Mouse (Mus musculus): ENCODE results near the gene Arl6ip4. TPM values are rescaled to one million over a fixed set of nuclear protein-coding genes. Genes with fewer than 3 reads are reported as not detected.

Gene Arl6ip4
- polyA plus RNA-seq (2016; fragmentation: Nextera tagmentation; extraction: Ambion mirVana): 117 and 127 TPM in 2 replicates

GRCm38 (mm10) chr5:124115990-124116845 is at the start of gene Arl6ip4:
Gene Arl6ip4 (plus strand): TSS chr5:124116089.
- Histone ChIP-seq H3K27me3 (no peaks in the 10 kb centered on the region), H3K4me2 (peak within 1 kb of the TSS; percentile 97), H3K4me3 (replicated peaks) (peak within 1 kb of the TSS; percentile 92), H3K4me1 (replicated peaks) (peaks cover 43% of the 10 kb centered on the region), H3K27ac (peak within 1 kb of the TSS; percentile 88), H3K36me3 (peaks cover 47% of the 10 kb centered on the region), H3K9me3 (no peaks in the 10 kb centered on the region), H3K9ac (replicated peaks) (peak within 1 kb of the TSS; percentile 93)
- 2% methylated on average over 64 of the region's 64 CpGs for WGBS
- no peak for ATAC-seq (ENCODE audit: insufficient number of reproducible peaks, insufficient read depth, low FRiP score, low TSS enrichment, low read depth)

GRCm38 (mm10) chr5:124069657-124070056 is 46.2 kb upstream of the Arl6ip4 start:
- H3K4me2 ChIP-seq: no peak overlapping the region
- H3K4me1 ChIP-seq (replicated peaks): peaks cover 12% of the 10 kb centered on the region
- H3K9me3 ChIP-seq: no peaks in the 10 kb centered on the region
- no peak overlapping the region for H3K9ac ChIP-seq (replicated peaks)
- H3K4me3 ChIP-seq (replicated peaks): no peak overlapping the region
- 88% methylated on average over 3 of the region's 3 CpGs for WGBS
- H3K27ac ChIP-seq: no peak overlapping the region
- ATAC-seq (ENCODE audit: insufficient number of reproducible peaks, insufficient read depth, low FRiP score, low TSS enrichment, low read depth): no peak
- no peaks in the 10 kb centered on the region for H3K27me3 ChIP-seq
- H3K36me3 ChIP-seq: no peaks in the 10 kb centered on the region

DNA sequence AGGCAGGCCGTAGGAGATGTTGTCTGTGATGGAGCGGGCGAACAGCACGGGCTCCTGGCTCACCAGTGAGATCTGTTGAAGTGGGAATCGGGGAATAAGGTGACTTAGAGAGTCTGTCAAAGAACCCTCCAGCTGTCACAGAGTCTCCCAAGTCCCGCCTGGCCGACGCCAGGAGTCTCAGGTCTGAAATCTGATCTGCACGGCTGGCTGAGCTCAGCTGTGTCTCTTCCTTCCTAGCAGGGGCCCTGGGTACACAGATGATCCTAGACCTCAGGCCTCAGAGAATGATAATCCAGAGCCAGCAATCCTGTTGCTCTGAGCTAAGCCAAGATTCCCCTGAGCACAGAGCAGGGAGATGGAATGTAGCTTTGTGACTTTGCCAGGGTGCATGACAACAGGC is 42.2 kb upstream of the Arl6ip4 start:
- no peak overlapping the region for H3K4me2 ChIP-seq
- H3K27ac ChIP-seq: 0 out of 2 replicates have a peak overlapping the region, but pooled peaks have one; percentile 41
- H3K4me1 ChIP-seq (replicated peaks): peaks cover 18% of the 10 kb centered on the region
- ATAC-seq (ENCODE audit: insufficient number of reproducible peaks, insufficient read depth, low FRiP score, low TSS enrichment, low read depth): no peak
- 40% methylated on average over 9 of the region's 9 CpGs for WGBS
- 0 out of 2 replicates have a peak overlapping the region, but pooled peaks have one; percentile 12 for H3K9ac ChIP-seq (replicated peaks)
- H3K9me3 ChIP-seq: no peaks in the 10 kb centered on the region
- no peaks in the 10 kb centered on the region for H3K27me3 ChIP-seq
- H3K36me3 ChIP-seq: no peaks in the 10 kb centered on the region
- H3K4me3 ChIP-seq (replicated peaks): no peak overlapping the region

- ATAC-seq (ENCODE audit: insufficient number of reproducible peaks, insufficient read depth, low FRiP score, low TSS enrichment, low read depth): no peak
- Histone ChIP-seq H3K27me3 (no peaks in the 10 kb centered on the region), H3K36me3 (no peaks in the 10 kb centered on the region), H3K9me3 (no peaks in the 10 kb centered on the region), H3K4me3 (replicated peaks) (no peak overlapping the region), H3K27ac (0 out of 2 replicates have a peak overlapping the region, but pooled peaks have one; percentile 13), H3K4me2 (no peak overlapping the region), H3K9ac (replicated peaks) (no peak overlapping the region), H3K4me1 (replicated peaks) (peaks cover 18% of the 10 kb centered on the region)
- WGBS: 49% methylated on average over 10 of the region's 10 CpGs
These were observed 41.0 kb upstream of the Arl6ip4 start for GRCm38 (mm10) chr5:124074845-124075307.

DNA sequence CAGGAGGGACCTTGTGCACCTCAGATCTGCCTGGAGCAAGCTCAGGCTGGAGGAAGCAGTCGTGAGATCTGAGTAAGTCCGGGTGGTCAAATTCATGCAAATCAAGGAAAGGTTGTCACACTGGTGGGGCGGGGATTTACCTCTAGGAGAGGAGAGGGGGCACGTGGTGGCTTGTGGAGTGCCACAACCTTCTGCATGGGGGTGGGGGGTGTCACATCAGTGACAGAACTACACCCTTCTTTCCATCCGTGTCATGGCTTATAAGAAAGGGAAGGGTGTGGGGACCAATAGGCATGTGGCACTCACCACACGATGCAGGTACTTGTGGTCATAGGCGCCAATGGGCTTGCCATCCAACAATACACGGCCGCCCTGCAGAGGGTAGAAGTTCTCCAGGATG is 40.2 kb upstream of the Arl6ip4 start:
- no peak overlapping the region for H3K27ac ChIP-seq

DNA sequence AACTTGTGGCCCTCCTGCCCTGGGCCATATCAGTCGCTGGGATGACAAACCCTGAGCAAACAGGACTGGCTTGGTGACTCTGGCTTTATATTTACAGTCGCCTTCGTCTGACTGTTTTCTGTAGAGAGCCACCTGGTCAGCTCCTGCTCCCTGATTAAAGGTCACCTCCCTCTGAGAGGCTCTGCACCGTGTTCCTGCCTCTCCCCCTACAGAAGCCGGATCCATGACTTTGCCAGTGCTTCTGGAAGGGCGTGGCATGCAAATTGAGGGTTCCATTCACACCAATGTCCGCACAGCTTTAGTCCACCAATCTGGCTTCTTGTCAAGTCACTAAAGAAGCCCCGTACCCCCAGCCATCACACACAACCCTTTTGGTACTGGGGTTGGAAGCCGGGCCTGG is 39.3 kb upstream of the Arl6ip4 start:
- 48% methylated on average over 9 of the region's 9 CpGs for WGBS
- Histone ChIP-seq H3K27ac (no peak overlapping the region), H3K4me3 (replicated peaks) (no peak overlapping the region), H3K9ac (replicated peaks) (no peak overlapping the region), H3K4me1 (replicated peaks) (peaks cover 18% of the 10 kb centered on the region), H3K36me3 (no peaks in the 10 kb centered on the region), H3K9me3 (no peaks in the 10 kb centered on the region), H3K27me3 (no peaks in the 10 kb centered on the region), H3K4me2 (no peak overlapping the region)
- ATAC-seq (ENCODE audit: insufficient number of reproducible peaks, insufficient read depth, low FRiP score, low TSS enrichment, low read depth): no peak

More for the DNA sequence above, 40.2 kb upstream of the Arl6ip4 start:
- H3K4me2 ChIP-seq: no peak overlapping the region
- no peak for ATAC-seq (ENCODE audit: insufficient number of reproducible peaks, insufficient read depth, low FRiP score, low TSS enrichment, low read depth)
- H3K27me3 ChIP-seq: no peaks in the 10 kb centered on the region
- no peak overlapping the region for H3K9ac ChIP-seq (replicated peaks)
- WGBS: 63% methylated on average over 9 of the region's 9 CpGs
- H3K4me3 ChIP-seq (replicated peaks): no peak overlapping the region
- peaks cover 18% of the 10 kb centered on the region for H3K4me1 ChIP-seq (replicated peaks)
- H3K9me3 ChIP-seq: no peaks in the 10 kb centered on the region
- no peaks in the 10 kb centered on the region for H3K36me3 ChIP-seq

DNA sequence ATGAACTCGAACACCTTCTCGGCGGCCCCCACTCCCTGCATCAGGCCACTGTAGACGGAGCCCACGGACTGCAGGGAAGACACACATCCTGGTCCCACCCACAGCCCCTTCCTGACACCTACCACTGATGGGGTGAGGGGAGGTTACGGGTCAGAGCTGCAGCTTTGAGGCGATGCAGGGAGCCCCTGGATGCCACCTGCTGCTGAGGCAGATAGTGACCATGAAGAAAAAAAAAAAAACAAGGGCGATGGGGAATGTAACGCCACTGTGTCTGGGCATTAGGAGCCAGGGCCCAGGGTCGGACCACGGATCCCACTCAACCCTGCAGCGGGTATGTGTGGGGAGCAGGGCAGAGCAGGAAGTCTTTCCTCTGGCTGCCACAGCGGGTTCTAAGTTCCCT is 38.6 kb upstream of the Arl6ip4 start:
- peaks cover 12% of the 10 kb centered on the region for H3K4me1 ChIP-seq (replicated peaks)
- H3K27ac ChIP-seq: no peak overlapping the region

GRCm38 (mm10) chr5:124077856-124078460 is 37.9 kb upstream of the Arl6ip4 start:
- no peaks in the 10 kb centered on the region for H3K27me3 ChIP-seq
- H3K36me3 ChIP-seq: no peaks in the 10 kb centered on the region
- no peak overlapping the region for H3K4me3 ChIP-seq (replicated peaks)
- no peak overlapping the region for H3K9ac ChIP-seq (replicated peaks)
- no peaks in the 10 kb centered on the region for H3K9me3 ChIP-seq
- peaks cover 12% of the 10 kb centered on the region for H3K4me1 ChIP-seq (replicated peaks)
- whole genome bisulfite sequencing: 66% methylated on average over 6 of the region's 6 CpGs
- no peak overlapping the region for H3K27ac ChIP-seq
- H3K4me2 ChIP-seq: no peak overlapping the region
- ATAC-seq (ENCODE audit: insufficient number of reproducible peaks, insufficient read depth, low FRiP score, low TSS enrichment, low read depth): no peak

More for the DNA sequence above, 38.6 kb upstream of the Arl6ip4 start:
- no peak overlapping the region for H3K4me2 ChIP-seq
- no peaks in the 10 kb centered on the region for H3K27me3 ChIP-seq
- H3K4me3 ChIP-seq (replicated peaks): no peak overlapping the region
- ATAC-seq (ENCODE audit: insufficient number of reproducible peaks, insufficient read depth, low FRiP score, low TSS enrichment, low read depth): no peak
- H3K36me3 ChIP-seq: no peaks in the 10 kb centered on the region
- WGBS: 83% methylated on average over 13 of the region's 13 CpGs
- no peak overlapping the region for H3K9ac ChIP-seq (replicated peaks)
- H3K9me3 ChIP-seq: no peaks in the 10 kb centered on the region

GRCm38 (mm10) chr5:124078794-124079416 is 37.0 kb upstream of the Arl6ip4 start:
- Histone ChIP-seq H3K4me2 (no peak overlapping the region), H3K4me3 (replicated peaks) (no peak overlapping the region), H3K27ac (0 out of 2 replicates have a peak overlapping the region, but pooled peaks have one; percentile 19), H3K27me3 (no peaks in the 10 kb centered on the region), H3K4me1 (replicated peaks) (peaks cover 6% of the 10 kb centered on the region; the same call in 1 of the 2 replicates), H3K9ac (replicated peaks) (no peak overlapping the region), H3K9me3 (no peaks in the 10 kb centered on the region), H3K36me3 (no peaks in the 10 kb centered on the region)
- ATAC-seq (ENCODE audit: insufficient number of reproducible peaks, insufficient read depth, low FRiP score, low TSS enrichment, low read depth): no peak
- WGBS: 57% methylated on average over 9 of the region's 9 CpGs

DNA sequence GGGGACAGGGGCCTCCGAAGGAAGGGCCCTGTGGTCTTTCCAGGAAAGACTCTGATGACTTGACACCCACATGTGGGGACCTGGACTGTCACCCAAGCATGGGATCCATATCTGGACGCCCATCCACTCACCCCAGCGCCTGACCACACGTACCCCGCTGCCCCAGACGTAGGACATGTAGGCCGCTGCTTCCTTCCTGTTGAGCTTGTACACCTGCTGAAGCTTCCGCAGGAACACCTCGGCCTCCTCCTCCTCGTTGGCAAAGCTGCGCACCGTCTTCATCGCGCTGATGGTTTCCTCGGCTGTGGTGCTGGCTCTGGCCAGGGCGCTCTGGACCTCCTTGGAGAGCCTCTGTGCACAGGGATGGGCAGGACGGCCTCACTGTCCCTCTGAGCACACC is 36.0 kb upstream of the Arl6ip4 start:
- 90% methylated on average over 17 of the region's 17 CpGs for WGBS
- no peak for ATAC-seq (ENCODE audit: insufficient number of reproducible peaks, insufficient read depth, low FRiP score, low TSS enrichment, low read depth)
- no peak overlapping the region for H3K27ac ChIP-seq

GRCm38 (mm10) chr5:124082447-124082846 is 33.4 kb upstream of the Arl6ip4 start:
- no peak overlapping the region for H3K4me2 ChIP-seq
- H3K27ac ChIP-seq: no peak overlapping the region
- WGBS: 83% methylated on average over 10 of the region's 10 CpGs
- no peaks in the 10 kb centered on the region for H3K9me3 ChIP-seq
- peaks cover 3% of the 10 kb centered on the region for H3K27me3 ChIP-seq
- no peak overlapping the region for H3K4me3 ChIP-seq (replicated peaks)
- no peak overlapping the region for H3K9ac ChIP-seq (replicated peaks)
- H3K36me3 ChIP-seq: no peaks in the 10 kb centered on the region
- no peak for ATAC-seq (ENCODE audit: insufficient number of reproducible peaks, insufficient read depth, low FRiP score, low TSS enrichment, low read depth)
- H3K4me1 ChIP-seq (replicated peaks): no peaks in the 10 kb centered on the region; the same call in 1 of the 2 replicates

More for the DNA sequence above, 36.0 kb upstream of the Arl6ip4 start:
- Histone ChIP-seq H3K4me1 (replicated peaks) (peaks cover 4% of the 10 kb centered on the region; the same call in 1 of the 2 replicates), H3K9me3 (no peaks in the 10 kb centered on the region), H3K27me3 (no peaks in the 10 kb centered on the region), H3K4me3 (replicated peaks) (no peak overlapping the region), H3K4me2 (no peak overlapping the region), H3K36me3 (no peaks in the 10 kb centered on the region), H3K9ac (replicated peaks) (no peak overlapping the region)

Data from limb, embryonic 12.5 days (tissue).